Mouse (Mus musculus): ENCODE results near the gene Kank3.

GRCm38 (mm10) chr17:33771617-33772016 lies 38.7 kb upstream of the Kank3 start:
- TF ChIP-seq CTCF (IDR thresholded peaks at IDR 0.05; ENCODE audit: control insufficient read depth, insufficient read depth, low read length) (no peak), POLR2A (IDR thresholded peaks at IDR 0.05; ENCODE audit: borderline replicate concordance, control insufficient read depth, low read depth, low read length) (no peak)
